Mouse (Mus musculus): ENCODE data around the gene Pcca.

DNA sequence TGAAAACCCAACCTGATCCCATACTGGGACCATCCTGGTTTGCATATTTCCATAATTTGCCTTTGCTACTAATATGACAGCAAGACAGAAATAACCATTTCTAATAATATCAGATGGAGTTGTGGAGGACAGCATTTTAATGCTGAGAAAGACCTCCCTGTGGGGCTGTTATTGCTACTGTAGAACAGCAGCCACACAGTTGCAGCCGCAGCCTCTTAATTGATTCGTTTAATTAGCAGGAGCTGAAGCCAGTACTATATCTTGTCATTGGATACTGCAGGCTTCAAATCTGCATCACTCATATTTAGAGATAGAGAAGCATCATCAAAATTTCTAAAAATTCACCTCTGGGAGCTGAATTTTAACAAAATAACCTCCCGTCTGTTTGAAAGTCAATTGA lies 286.9 kb downstream of the Pcca start:
- TF ChIP-seq FLI1 (IDR thresholded peaks at IDR 0.05; ENCODE audit: low read length) (no peak), GATA1 (IDR thresholded peaks at IDR 0.05; ENCODE audit: borderline replicate concordance, low read length) (no peak)
